Mouse (Mus musculus) liver, postnatal 0 days (tissue): ENCODE results near the gene Cdrt4. TPM values are rescaled to one million over a fixed set of nuclear protein-coding genes. Genes with fewer than 3 reads are reported as not detected.
A peak's percentile ranks its signal among the peaks of the same experiment; 100 is the strongest.

Experiments
- ATAC-seq: fragments of 200-750 bp; cut with Nextera tagmentation; 2 replicates; pipeline ENCODE4 v1.8.0; 2017; ENCODE audit warnings: mild to moderate bottlenecking, moderate library complexity
- DNase-seq: peaks from one replicate; pipeline ENCODE4 v3.0.0-alpha.2; 2016
- H3K27ac ChIP-seq: fragments of 300-500 bp; sonication (generic); 2 replicates; pipeline ENCODE4 v1.5.1; 2014; ENCODE audit warnings: antibody characterized with exemption, moderate library complexity, mild to moderate bottlenecking, low read depth
- H3K27me3 ChIP-seq: fragments of 300-500 bp; sonication (generic); 2 replicates; pipeline ENCODE4 v1.6.1; 2014; ENCODE audit warnings: low read length, control low read depth, mixed read lengths; ENCODE audit not compliant: insufficient read depth
- H3K36me3 ChIP-seq: fragments of 300-500 bp; sonication (generic); replicated peaks from 2 replicates; pipeline ENCODE4 v1.6.1; 2014; ENCODE audit warnings: mild to moderate bottlenecking, control low read depth, low read length, moderate library complexity, mixed read lengths; ENCODE audit not compliant: insufficient read depth
- H3K4me1 ChIP-seq: fragments of 300-500 bp; sonication (generic); 2 replicates; pipeline ENCODE4 v1.6.1; 2014; ENCODE audit warnings: antibody characterized with exemption, mild to moderate bottlenecking, control low read depth; ENCODE audit not compliant: insufficient read depth
- H3K4me2 ChIP-seq: fragments of 300-500 bp; sonication (generic); 2 replicates; pipeline ENCODE4 v1.6.1; 2014; ENCODE audit warnings: low read depth, mild to moderate bottlenecking, low read length, moderate library complexity, mixed read lengths
- H3K4me3 ChIP-seq: fragments of 300-500 bp; sonication (generic); 2 replicates; pipeline ENCODE4 v1.5.1; 2014; ENCODE audit warnings: low read depth, low read length
- H3K9ac ChIP-seq: fragments of 300-500 bp; sonication (generic); replicated peaks from 2 replicates; pipeline ENCODE4 v1.6.1; 2014; ENCODE audit warnings: mild to moderate bottlenecking, moderate library complexity
- H3K9me3 ChIP-seq: fragments of 300-500 bp; sonication (generic); 2 replicates; pipeline ENCODE4 v1.6.1; 2016; ENCODE audit warnings: mild to moderate bottlenecking, control low read depth, low read length, mixed read lengths
- CTCF ChIP-seq: sonication (generic); IDR thresholded peaks from 2 replicates; pipeline ENCODE4 v1.5.1; 2016; ENCODE audit warnings: antibody characterized with exemption, low read depth
- EP300 ChIP-seq: IDR thresholded peaks from 2 replicates; pipeline ENCODE4 v1.6.1; 2016; ENCODE audit warnings: antibody characterized with exemption, low read depth, mild to moderate bottlenecking
- WGBS: fragments of 180-500 bp; shearing (Covaris S2); extraction: QIAGEN DNeasy Blood & Tissue Kit; methylation state at CpG from one replicate; pipeline ENCODE4 v1.1.7; 2014; ENCODE audit not compliant: insufficient replicate concordance; 5-methylcytosine and 5-hydroxymethylcytosine counted together
- polyA plus RNA-seq: library from polyadenylated mRNA; unstranded; fragments of >200 nt; fragmentation: Nextera tagmentation; extraction: Ambion mirVana; gene quantifications from 2 replicates; pipeline ENCODE4 v1.2.1, GENCODE M21; 2015

Cdrt4 gene
- polyA plus RNA-seq, 1 experiment from 2014 or later = not detected

GRCm38 (mm10) chr11:63024136-63024535, 73.1 kb downstream of the Cdrt4 start:
- 37% methylated on average over 2 of the region's 2 CpGs for WGBS
- TF ChIP-seq CTCF = no peak
- no peak for TF ChIP-seq EP300
- DNase-seq = no peak

GRCm38 (mm10) chr11:63025476-63025875, 74.5 kb downstream of the Cdrt4 start:
- Histone ChIP-seq H3K4me2 (no peak overlapping the region), H3K4me3 (no peak overlapping the region), H3K36me3 (no peaks in the 10 kb centered on the region), H3K4me1 (0 out of 2 replicates have a peak, but pooled peaks cover 1% of the 10 kb centered on the region), H3K9ac (no peak overlapping the region), H3K27me3 (no peaks in the 10 kb centered on the region), H3K9me3 (no peaks in the 10 kb centered on the region), H3K27ac (no peak overlapping the region)
- WGBS = 70% methylated on average over 6 of the region's 6 CpGs
- DNase-seq = no peak
- TF ChIP-seq CTCF (no peak), EP300 (no peak)
- no peak for ATAC-seq

More at GRCm38 (mm10) chr11:63024136-63024535, 73.1 kb downstream of the Cdrt4 start:
- no peak overlapping the region for H3K9ac ChIP-seq
- no peaks in the 10 kb centered on the region for H3K36me3 ChIP-seq
- no peak overlapping the region for H3K4me3 ChIP-seq
- H3K4me1 ChIP-seq = 0 out of 2 replicates have a peak, but pooled peaks cover 2% of the 10 kb centered on the region
- H3K27ac ChIP-seq = no peak overlapping the region
- H3K27me3 ChIP-seq = no peaks in the 10 kb centered on the region
- no peaks in the 10 kb centered on the region for H3K9me3 ChIP-seq
- no peak for ATAC-seq
- H3K4me2 ChIP-seq = no peak overlapping the region

- no peak for DNase-seq
- Histone ChIP-seq H3K4me1 (no peaks in the 10 kb centered on the region), H3K9ac (no peak overlapping the region), H3K27me3 (no peaks in the 10 kb centered on the region), H3K36me3 (no peaks in the 10 kb centered on the region), H3K27ac (no peak overlapping the region), H3K9me3 (no peaks in the 10 kb centered on the region), H3K4me3 (no peak overlapping the region), H3K4me2 (no peak overlapping the region)
- 40% methylated on average over 9 of the region's 9 CpGs for WGBS
- ATAC-seq = 0 out of 2 replicates have a peak, but pooled peaks have one; percentile 17
- TF ChIP-seq CTCF (no peak), EP300 (no peak)
Observed at GRCm38 (mm10) chr11:63026651-63027141, 75.7 kb downstream of the Cdrt4 start.

GRCm38 (mm10) chr11:63028131-63028530, 77.1 kb downstream of the Cdrt4 start:
- DNase-seq = no peak
- no peak for TF ChIP-seq CTCF
- no peak for TF ChIP-seq EP300
- ATAC-seq = no peak
- Histone ChIP-seq H3K4me2 (no peak overlapping the region), H3K4me1 (no peaks in the 10 kb centered on the region), H3K36me3 (no peaks in the 10 kb centered on the region), H3K9ac (no peak overlapping the region), H3K4me3 (no peak overlapping the region), H3K27ac (no peak overlapping the region), H3K27me3 (no peaks in the 10 kb centered on the region), H3K9me3 (0 out of 2 replicates have a peak, but pooled peaks cover 1% of the 10 kb centered on the region)
- WGBS = 84% methylated on average over 3 of the region's 3 CpGs

- H3K4me2 ChIP-seq = no peak overlapping the region
- no peak overlapping the region for H3K27ac ChIP-seq
- H3K9me3 ChIP-seq = 0 out of 2 replicates have a peak, but pooled peaks cover 3% of the 10 kb centered on the region
- no peaks in the 10 kb centered on the region for H3K36me3 ChIP-seq
- DNase-seq (no peak), ATAC-seq (no peak)
- 64% methylated on average over 4 of the region's 4 CpGs for WGBS
- no peak overlapping the region for H3K4me3 ChIP-seq
- no peaks in the 10 kb centered on the region for H3K4me1 ChIP-seq
- H3K27me3 ChIP-seq = no peaks in the 10 kb centered on the region
- TF ChIP-seq CTCF (no peak), EP300 (no peak)
- no peak overlapping the region for H3K9ac ChIP-seq
Observed at GRCm38 (mm10) chr11:63029148-63029714, 78.2 kb downstream of the Cdrt4 start.

- no peaks in the 10 kb centered on the region for H3K36me3 ChIP-seq
- H3K9me3 ChIP-seq = 0 out of 2 replicates have a peak, but pooled peaks cover 3% of the 10 kb centered on the region
- no peak overlapping the region for H3K27ac ChIP-seq
- no peak overlapping the region for H3K9ac ChIP-seq
- WGBS = 69% methylated on average over 6 of the region's 6 CpGs
- H3K4me3 ChIP-seq = no peak overlapping the region
- no peak overlapping the region for H3K4me2 ChIP-seq
- H3K4me1 ChIP-seq = no peaks in the 10 kb centered on the region
- TF ChIP-seq EP300 (no peak), CTCF (no peak)
- H3K27me3 ChIP-seq = no peaks in the 10 kb centered on the region
- DNase-seq (no peak), ATAC-seq (no peak)
Observed at GRCm38 (mm10) chr11:63029721-63030120, 78.7 kb downstream of the Cdrt4 start.
